Mouse (Mus musculus) MEL (cell line): Measurements from ENCODE around the gene 6030445D17Rik.

Source experiments
- POLR2A ChIP-seq, 2 experiments: IDR thresholded peaks; 2 replicates each; pipeline ENCODE4 v1.6.1; 2011 to 2012; ENCODE audit warnings: low read length in 2 of 2, mild to moderate bottlenecking in 2 of 2, control low read depth in 1 of 2, improper control_type of control experiment in 1 of 2, low read depth in 1 of 2, moderate library complexity in 1 of 2; ENCODE audit not compliant: control insufficient read depth in 1 of 2, insufficient read depth in 1 of 2, poor library complexity in 1 of 2
- RCOR1 ChIP-seq: IDR thresholded peaks from 2 replicates; pipeline ENCODE4 v1.6.1; 2012; ENCODE audit warnings: low read depth, mild to moderate bottlenecking, inconsistent platforms, low read length, improper control_type of control experiment

DNA sequence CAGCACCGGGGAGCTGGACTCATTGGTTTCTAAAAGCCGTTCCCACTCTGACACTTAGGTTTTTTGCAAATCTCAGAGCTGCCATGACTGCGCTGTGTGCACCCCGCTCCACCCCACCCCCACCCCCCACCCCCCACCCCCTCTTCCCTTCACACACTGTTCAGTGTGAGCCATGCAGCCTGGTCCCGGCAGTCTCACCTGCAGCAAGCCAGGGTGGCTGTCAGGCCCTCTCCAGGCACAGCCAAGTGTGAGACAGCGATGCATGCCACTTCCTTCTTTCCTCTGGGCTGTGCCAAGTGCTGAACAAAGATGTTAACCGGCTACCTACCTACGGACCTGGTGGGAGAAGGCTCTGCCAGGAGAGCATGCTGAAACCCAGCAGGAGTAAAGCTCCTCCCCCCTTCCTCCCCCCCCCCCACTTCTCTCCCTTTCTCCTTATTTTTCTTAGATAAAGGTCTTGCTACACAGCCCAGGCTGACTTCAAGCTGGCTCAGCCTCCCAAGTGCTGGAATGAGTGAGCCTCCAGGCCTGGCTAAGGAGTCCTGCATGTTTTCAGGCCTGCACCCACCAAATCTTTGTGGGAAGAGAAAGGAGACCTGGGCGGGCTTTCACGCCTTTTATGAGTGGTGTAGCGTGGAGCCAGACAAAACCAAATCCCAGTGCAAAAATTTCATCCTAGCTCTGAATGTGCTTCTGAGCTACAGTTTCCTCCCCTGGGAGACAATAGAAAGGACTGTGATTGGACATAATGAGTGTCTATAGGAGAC, 31.3 kb upstream of the 6030445D17Rik start:
- no peak for TF ChIP-seq POLR2A (IDR thresholded peaks at IDR 0.05; ENCODE audit: control insufficient read depth in 1 of 2, insufficient read depth in 1 of 2, low read depth in 1 of 2, low read length in 2 of 2, poor library complexity in 1 of 2)
- TF ChIP-seq RCOR1, result no peak
